Mouse (Mus musculus) monocyte, adult 5-6 weeks (primary cell): Measurements from ENCODE around the gene Gm3286. TPM values are rescaled to one million over a fixed set of nuclear protein-coding genes. Genes with fewer than 3 reads are reported as not detected.
"Not testable (repeated sequence)": the region's sequence is repeated elsewhere in the genome, so short reads cannot be mapped to it uniquely, and the experiment has no call there.

Experiments
- ATAC-seq: fragments of 153-309, 156-312 bp; replicated peaks from 2 replicates; pipeline ENCODE4 v1.8.0; 2017; ENCODE audit warnings: mild to moderate bottlenecking; ENCODE audit not compliant: low TSS enrichment, insufficient number of reproducible peaks, severe bottlenecking, poor library complexity, low FRiP score
- total RNA-seq: library from RNA; stranded (forward); fragments of 200-1000, 200-491, 200-594 nt; gene quantifications from 3 replicates; pipeline ENCODE4 v1.2.3, GENCODE M21; 2017

Gm3286 gene
- not detected in 3 replicates for total RNA-seq

DNA sequence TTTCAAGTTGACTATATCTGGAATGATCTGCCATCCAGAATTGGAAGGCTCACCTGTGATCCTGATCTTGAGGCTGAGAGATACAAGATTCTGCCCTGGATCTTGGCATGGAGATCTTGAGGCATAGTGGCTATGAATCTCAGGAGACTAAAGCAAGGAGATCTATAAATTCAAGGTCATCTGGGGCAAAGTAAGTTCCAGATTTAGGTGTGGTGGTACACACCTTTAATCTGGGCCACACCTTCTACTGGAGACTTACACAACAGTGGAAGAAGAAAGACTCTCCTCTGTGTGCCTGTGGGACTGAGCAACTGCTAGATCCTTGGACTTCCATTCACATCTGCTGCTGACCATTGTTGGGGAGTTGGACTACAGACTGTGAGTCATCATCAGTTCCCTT, at the start of gene Gm3286:
Gene Gm3286, plus strand, starts transcription at position 301 of the 400 bp plus-strand sequence.
- not testable (repeated sequence) for ATAC-seq

Other genes with a start within 250 kb of the Gm3286 start
- gene Gm10424, start 238.0 kb upstream of the Gm3286 start, total RNA-seq, result not detected in 3 replicates
- not detected in 3 replicates for gene Gm3259, start 204.8 kb upstream of the Gm3286 start, total RNA-seq
- not detected in 3 replicates for gene D5Ertd577e, start 54.0 kb upstream of the Gm3286 start, total RNA-seq
- gene Gm7971, start 84.1 kb downstream of the Gm3286 start, total RNA-seq, result not detected in 3 replicates
- not detected in 3 replicates for gene Gm7978, start 225.4 kb downstream of the Gm3286 start, total RNA-seq
- 0.48 TPM in 1 of 3 replicates, not detected in the others for gene Gm7982, start 231.3 kb downstream of the Gm3286 start, total RNA-seq